Comparison of ENCODE assay signal across 9 mouse cellular contexts in genomic region chr17:15831810-15832209, GRCm38 (mm10). TPM values are rescaled to one million over a fixed set of nuclear protein-coding genes. Genes with fewer than 3 reads are reported as not detected.
A peak's percentile ranks its signal among the peaks of the same experiment; 100 is the strongest.
DNase-seq lines count a peak whose midpoint lies in the region; ATAC-seq and TF ChIP-seq lines count a peak whose summit lies in the region.
"Had no signal": no experiment of that assay in that cellular context is flagged by ENCODE, and none has a peak within 500 bp of the region (broad histone marks: within the 10 kb centered on the region; RNA-seq: fewer than 3 reads in every experiment).

No protein-coding gene starts in this region.

- no peaks in the 10 kb centered on the region for H3K36me3 ChIP-seq in lung, embryonic 14.5 days (ENCODE audit: insufficient read depth)

- no peak overlapping the region for H3K4me3 ChIP-seq in lung, embryonic 14.5 days (ENCODE audit: low read depth, low read length)

- intact Hi-C loops in left cerebral cortex, postnatal 4 days (cut with DNase I): loop anchor here (10.0 kb wide), 1 partner anchor 163 kb away; no protein-coding TSS in a partner anchor

- no peak overlapping the region for H3K9ac ChIP-seq in lung, embryonic 14.5 days

- DNase-seq in adrenal gland, postnatal 14 days: peak; percentile 58
- DNase-seq in adrenal gland, postnatal 25 days: no peak
- peak; percentile 31 for DNase-seq in left cerebral cortex, postnatal 4 days
- no peak for DNase-seq in left cerebral cortex, adult 8-10 months (ENCODE audit: low spot score in 2 of 2)
- peak; percentile 75 for DNase-seq in cerebellum, adult 9-10 months
- DNase-seq in lung, embryonic 14.5 days: peak; percentile 73
- no peak for DNase-seq in right cerebral cortex, adult 18-20 months
- DNase-seq in layer of hippocampus, postnatal 36 days: no peak

- H3K27ac ChIP-seq in lung, embryonic 14.5 days (ENCODE audit: low read depth): no peak overlapping the region
- H3K27ac ChIP-seq: macrophage had no signal

- WGBS in lung, embryonic 14.5 days: 24% methylated on average over 8 of the region's 8 CpGs

- no peak for ATAC-seq in lung, embryonic 14.5 days (ENCODE audit: insufficient read depth)

- no peaks in the 10 kb centered on the region for H3K27me3 ChIP-seq in lung, embryonic 14.5 days (ENCODE audit: insufficient read depth, low read length)

- no peaks in the 10 kb centered on the region; the same call in 1 of the 2 replicates for H3K4me1 ChIP-seq in lung, embryonic 14.5 days (ENCODE audit: insufficient read depth)

- H3K4me2 ChIP-seq in lung, embryonic 14.5 days: no peak overlapping the region

- no peaks in the 10 kb centered on the region for H3K9me3 ChIP-seq in lung, embryonic 14.5 days (ENCODE audit: low read depth, low read length)

- TF ChIP-seq CTCF in lung, embryonic 14.5 days (IDR thresholded peaks at IDR 0.05; ENCODE audit: low read depth): peak; percentile 62

RNA-seq across cellular contexts. Expression of gene Rgmb, which starts 1.0 kb away (rescaled TPM):
- total RNA-seq in adrenal gland, postnatal 14 days (2021): 16.3 and 19.2 TPM in 2 replicates
- 12.5 and 18.1 TPM in 2 replicates for total RNA-seq in adrenal gland, postnatal 25 days (2021)
- 100 to 1,000 TPM in 1 of 2 experiments, 10 to 100 TPM in 1; 87.3 to 108 TPM for total RNA-seq in left cerebral cortex, postnatal 4 days (2021)
- total RNA-seq in left cerebral cortex, adult 8-10 months (2022): 10 to 100 TPM; 52.7 to 71.1 (median 66.7) TPM
- 17.6 and 18.9 TPM in 2 replicates for polyA plus RNA-seq in lung, embryonic 14.5 days (2014; fragmentation: Nextera tagmentation; extraction: Ambion mirVana)
- total RNA-seq in layer of hippocampus, postnatal 36 days (2021): 10 to 100 TPM; 76.0 to 82.0 TPM

Comparison
In these comparisons a context has a peak if more than half of its experiments do, and no peak if none do; other contexts are left out.
1. DNase-seq: peak in adrenal gland, postnatal 14 days (single experiment), left cerebral cortex, postnatal 4 days (single experiment), cerebellum, adult 9-10 months (single experiment) and lung, embryonic 14.5 days (single experiment); none in adrenal gland, postnatal 25 days (single experiment), left cerebral cortex, adult 8-10 months (0 of 2), right cerebral cortex, adult 18-20 months (single experiment) and layer of hippocampus, postnatal 36 days (0 of 2).